Mouse (Mus musculus) lung, adult 2 months (tissue): ENCODE results near the gene Ttbk1.

Experiments used
- CTCF ChIP-seq: fragments of 200-500 bp; IDR thresholded peaks from 2 replicates; pipeline ENCODE4 v1.5.1; 2011; ENCODE audit warnings: mild to moderate bottlenecking, low read length, control low read depth; ENCODE audit not compliant: insufficient read depth
- POLR2A ChIP-seq: fragments of 200-500 bp; IDR thresholded peaks from 2 replicates; pipeline ENCODE4 v1.6.1; 2011; ENCODE audit warnings: low read depth, mild to moderate bottlenecking, control low read depth, low read length, borderline replicate concordance; ENCODE audit errors: extremely low read depth

DNA sequence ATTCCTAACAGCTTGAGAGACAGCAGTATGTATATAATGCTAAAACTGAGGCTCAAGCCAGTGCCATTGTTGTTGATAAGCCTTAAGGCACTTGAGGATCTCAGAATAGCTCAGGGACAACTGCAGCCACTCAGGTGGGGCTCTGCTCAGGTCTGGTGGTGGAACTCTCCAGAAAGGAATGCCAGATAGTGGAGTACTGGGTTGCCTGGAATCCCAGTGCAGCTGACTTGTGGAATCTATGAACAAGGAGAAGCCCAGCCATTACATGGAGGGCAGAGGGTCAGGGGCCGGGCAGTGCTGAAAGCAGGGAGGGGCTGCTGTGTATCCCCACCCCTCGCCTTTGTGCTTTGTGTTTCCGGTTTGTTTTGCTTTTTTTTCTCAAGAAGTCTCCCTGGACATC is 29.0 kb downstream of the Ttbk1 start:
- TF ChIP-seq CTCF (no peak), POLR2A (no peak)
